Mouse (Mus musculus): ENCODE data around the gene Slit2.
A peak's percentile ranks its signal among the peaks of the same experiment; 100 is the strongest.

Gene Slit2

GRCm38 (mm10) chr5:48235270-48235669, 252.3 kb downstream of the Slit2 start:
- DNase-seq: no peak

GRCm38 (mm10) chr5:48240751-48241150, 257.8 kb downstream of the Slit2 start:
- DNase-seq: peak; percentile 6

GRCm38 (mm10) chr5:48248327-48248726, 265.4 kb downstream of the Slit2 start:
- no peak for DNase-seq

- DNase-seq: no peak
Measured at GRCm38 (mm10) chr5:48277561-48277960, 294.6 kb downstream of the Slit2 start.

- DNase-seq: no peak
Measured at GRCm38 (mm10) chr5:48301186-48301585, 318.2 kb downstream of the Slit2 start.

GRCm38 (mm10) chr5:48315057-48315602, 332.2 kb downstream of the Slit2 start:
- DNase-seq: no peak

GRCm38 (mm10) chr5:48320597-48320996, 337.7 kb downstream of the Slit2 start:
- no peak for DNase-seq

GRCm38 (mm10) chr5:48326221-48326620, 343.3 kb downstream of the Slit2 start:
- DNase-seq: no peak

- DNase-seq: no peak
Measured at GRCm38 (mm10) chr5:48327652-48328051, 344.7 kb downstream of the Slit2 start, which contains the start of gene 5730480H06Rik. Gene 5730480H06Rik (plus strand): TSS chr5:48327952.

GRCm38 (mm10) chr5:48329751-48330150, 346.8 kb downstream of the Slit2 start:
- no peak for DNase-seq

GRCm38 (mm10) chr5:48330817-48331216, 347.9 kb downstream of the Slit2 start:
- DNase-seq: no peak

GRCm38 (mm10) chr5:48331441-48331840, 348.5 kb downstream of the Slit2 start:
- DNase-seq: no peak

- no peak for DNase-seq
Measured at GRCm38 (mm10) chr5:48333407-48333806, 350.5 kb downstream of the Slit2 start.

- no peak for DNase-seq
Measured at GRCm38 (mm10) chr5:48333884-48334513, 351.1 kb downstream of the Slit2 start.

GRCm38 (mm10) chr5:48340808-48341433, 358.0 kb downstream of the Slit2 start:
- no peak for DNase-seq

- no peak for DNase-seq
Measured at GRCm38 (mm10) chr5:48345095-48345982, 362.4 kb downstream of the Slit2 start.

GRCm38 (mm10) chr5:48345983-48346648, 363.2 kb downstream of the Slit2 start:
- DNase-seq: no peak

GRCm38 (mm10) chr5:48349309-48349708, 366.4 kb downstream of the Slit2 start:
- DNase-seq: no peak
